Mouse (Mus musculus) testis, adult 2 months (tissue): ENCODE results near the gene Gm44973.
"Not testable (repeated sequence)": the region's sequence is repeated elsewhere in the genome, so short reads cannot be mapped to it uniquely, and the experiment has no call there.

Experiments
- CTCF ChIP-seq: fragments of 200-500 bp; IDR thresholded peaks from 2 replicates; pipeline ENCODE4 v1.5.1; 2012; ENCODE audit warnings: low read depth, mild to moderate bottlenecking, inconsistent platforms, low read length, moderate library complexity; ENCODE audit not compliant: control insufficient read depth, insufficient read depth, insufficient replicate concordance
- POLR2A ChIP-seq: fragments of 200-500 bp; IDR thresholded peaks from 2 replicates; pipeline ENCODE4 v1.6.1; 2012; ENCODE audit warnings: low read depth, mild to moderate bottlenecking, inconsistent platforms, low read length, moderate library complexity; ENCODE audit not compliant: control insufficient read depth

DNA sequence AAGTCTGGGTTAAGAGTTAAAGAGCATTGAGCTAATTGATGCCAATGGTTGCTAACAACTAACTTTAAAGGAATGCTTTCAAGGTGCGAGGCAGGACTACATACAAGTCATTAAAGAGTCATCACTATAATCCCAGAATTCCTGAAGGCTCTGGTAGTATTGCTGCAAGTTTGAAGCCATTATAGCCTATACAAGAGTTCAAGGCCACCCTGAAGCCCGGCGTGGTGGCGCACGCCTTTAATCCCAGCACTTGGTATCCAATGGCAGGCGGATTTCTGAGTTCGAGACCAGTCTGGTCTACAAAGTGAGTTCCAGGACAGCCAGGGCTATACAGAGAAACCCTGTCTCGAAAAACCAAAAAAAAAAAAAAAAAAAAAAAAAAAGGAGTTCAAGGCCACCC is 4.3 kb downstream of the Gm44973 start:
- not testable (repeated sequence) for TF ChIP-seq POLR2A, CTCF
